Mouse (Mus musculus): ENCODE data around the gene Rpl13a. TPM values are rescaled to one million over a fixed set of nuclear protein-coding genes. Genes with fewer than 3 reads are reported as not detected.
"Not testable (repeated sequence)": the region's sequence is repeated elsewhere in the genome, so short reads cannot be mapped to it uniquely, and the experiment has no call there.

Rpl13a gene
- 3,242 and 3,932 TPM in 2 replicates for total RNA-seq (2017)

GRCm38 (mm10) chr7:45128624-45129246 is at the start of gene Rpl13a:
TSS of gene Rpl13a (minus strand) at chr7:45128761.
- peak; percentile 69 for ATAC-seq (replicated peaks; ENCODE audit: low read depth, poor library complexity, severe bottlenecking)

DNA sequence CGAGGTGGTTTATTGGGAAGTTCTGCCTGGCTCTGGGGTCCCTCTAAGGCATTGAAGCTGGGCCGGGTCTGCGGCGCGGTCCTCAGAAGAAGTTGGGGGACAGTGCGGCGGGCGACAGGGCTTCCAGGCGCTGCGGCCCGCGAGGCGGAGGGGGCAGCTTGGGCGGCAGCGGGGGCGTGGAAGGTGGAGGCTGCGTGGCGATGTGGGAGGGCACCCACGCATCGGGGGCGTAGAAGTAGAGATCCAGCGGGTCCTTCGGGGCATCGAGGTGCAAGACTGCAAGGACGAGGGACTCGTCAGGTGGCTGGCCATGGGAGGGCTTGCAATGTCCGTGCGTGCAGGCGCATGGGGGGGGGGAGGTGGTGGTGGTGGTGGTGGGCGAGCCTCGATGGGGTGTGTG is 47.8 kb upstream of the Rpl13a start:
- ATAC-seq (replicated peaks; ENCODE audit: low read depth, poor library complexity, severe bottlenecking), result no peak

- ATAC-seq (replicated peaks; ENCODE audit: low read depth, poor library complexity, severe bottlenecking), result no peak
Measured at GRCm38 (mm10) chr7:45175929-45176328, 47.4 kb upstream of the Rpl13a start.

GRCm38 (mm10) chr7:45175398-45175797 is 46.8 kb upstream of the Rpl13a start:
- no peak for ATAC-seq (replicated peaks; ENCODE audit: low read depth, poor library complexity, severe bottlenecking)

- peak; percentile 16; the same call in 1 of the 2 replicates for ATAC-seq (replicated peaks; ENCODE audit: low read depth, poor library complexity, severe bottlenecking)
Measured at GRCm38 (mm10) chr7:45174567-45175280, 46.2 kb upstream of the Rpl13a start.

- not testable (repeated sequence) for ATAC-seq (replicated peaks; ENCODE audit: low read depth, poor library complexity, severe bottlenecking)
Measured at GRCm38 (mm10) chr7:45173772-45174171, 45.2 kb upstream of the Rpl13a start.

- ATAC-seq (replicated peaks; ENCODE audit: low read depth, poor library complexity, severe bottlenecking), result no peak
Measured at GRCm38 (mm10) chr7:45172974-45173373, 44.4 kb upstream of the Rpl13a start.

GRCm38 (mm10) chr7:45169495-45169894 is 40.9 kb upstream of the Rpl13a start:
- peak; percentile 31; the same call in 1 of the 2 replicates for ATAC-seq (replicated peaks; ENCODE audit: low read depth, poor library complexity, severe bottlenecking)

DNA sequence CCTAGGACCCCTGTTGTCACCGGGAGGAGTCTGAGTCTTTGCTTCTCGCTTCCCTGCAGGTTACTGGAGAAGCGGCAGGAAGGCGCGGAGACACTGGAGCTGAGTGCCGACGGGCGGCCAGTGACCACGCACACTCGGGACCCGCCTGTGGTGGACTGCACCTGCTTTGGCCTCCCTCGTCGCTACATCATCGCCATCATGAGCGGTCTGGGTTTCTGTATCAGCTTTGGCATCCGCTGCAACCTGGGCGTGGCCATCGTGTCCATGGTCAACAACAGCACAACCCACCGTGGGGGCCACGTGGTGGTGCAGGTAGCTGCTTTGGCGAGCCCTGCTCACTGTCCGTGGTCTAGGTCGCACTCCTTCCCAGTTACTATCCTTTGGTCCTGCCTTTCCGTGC is 40.1 kb upstream of the Rpl13a start:
- ATAC-seq (replicated peaks; ENCODE audit: low read depth, poor library complexity, severe bottlenecking), result no peak

GRCm38 (mm10) chr7:45167761-45168445 is 39.3 kb upstream of the Rpl13a start:
- ATAC-seq (replicated peaks; ENCODE audit: low read depth, poor library complexity, severe bottlenecking), result no peak

GRCm38 (mm10) chr7:45166950-45167401 is 38.4 kb upstream of the Rpl13a start:
- no peak for ATAC-seq (replicated peaks; ENCODE audit: low read depth, poor library complexity, severe bottlenecking)

GRCm38 (mm10) chr7:45165701-45166100 is 37.1 kb upstream of the Rpl13a start:
- ATAC-seq (replicated peaks; ENCODE audit: low read depth, poor library complexity, severe bottlenecking), result no peak

DNA sequence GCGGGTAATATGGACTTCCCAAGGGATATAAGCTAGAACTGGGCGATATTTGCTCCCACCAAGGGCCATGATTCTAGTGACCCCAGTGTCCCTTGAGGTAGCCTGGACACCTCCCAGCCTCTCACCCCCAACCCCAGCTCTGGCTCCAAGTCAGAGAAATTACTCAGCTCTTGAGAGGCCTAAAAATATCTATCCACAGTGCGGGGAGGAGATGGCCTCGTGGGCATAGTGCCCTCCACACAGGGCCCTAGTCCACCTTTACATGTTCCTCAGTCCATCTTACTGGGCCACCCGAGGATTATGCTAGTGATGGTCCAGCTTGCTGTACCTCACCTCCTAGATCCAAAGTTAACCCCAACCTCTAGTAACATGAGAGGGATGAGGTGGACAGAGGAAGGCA is 36.3 kb upstream of the Rpl13a start:
- ATAC-seq (replicated peaks; ENCODE audit: low read depth, poor library complexity, severe bottlenecking), result no peak

- ATAC-seq (replicated peaks; ENCODE audit: low read depth, poor library complexity, severe bottlenecking), result peak; percentile 36; the same call in 1 of the 2 replicates
Measured at GRCm38 (mm10) chr7:45163735-45164490, 35.4 kb upstream of the Rpl13a start, which contains the start of gene Slc17a7. TSS of gene Slc17a7 (plus strand) at chr7:45163949.

DNA sequence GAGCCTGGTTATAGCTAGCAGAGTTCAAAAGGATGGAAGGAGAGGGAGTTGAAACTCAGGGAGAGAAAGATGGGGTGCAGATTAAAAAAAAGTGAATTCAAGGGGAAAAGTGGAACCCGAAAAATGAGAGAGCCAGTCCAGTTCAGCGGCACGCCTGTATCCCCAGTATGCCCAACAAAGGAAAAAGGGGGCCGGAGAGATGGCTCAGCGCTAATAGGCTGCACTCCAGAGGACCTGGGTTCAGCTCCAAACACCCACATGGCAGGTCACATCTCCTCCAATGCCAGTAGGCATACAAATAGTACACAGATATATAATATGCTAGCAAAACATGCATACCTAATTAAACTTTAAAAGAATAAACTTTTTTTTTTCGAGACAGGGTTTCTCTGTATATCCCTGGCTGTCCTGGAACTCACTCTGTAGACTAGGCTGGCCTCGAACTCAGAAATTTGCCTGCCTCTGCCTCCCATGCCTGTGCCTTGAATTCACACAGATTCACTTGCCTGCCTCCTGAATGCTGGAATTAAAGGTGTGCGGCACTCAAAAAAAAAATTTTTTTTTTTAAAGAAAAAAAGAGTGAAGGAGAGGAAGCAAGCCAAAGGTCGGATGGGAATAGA is 34.5 kb upstream of the Rpl13a start:
- ATAC-seq (replicated peaks; ENCODE audit: low read depth, poor library complexity, severe bottlenecking), result no peak

- ATAC-seq (replicated peaks; ENCODE audit: low read depth, poor library complexity, severe bottlenecking), result no peak
Measured at GRCm38 (mm10) chr7:45162551-45162950, 34.0 kb upstream of the Rpl13a start.

- peak; percentile 89 for ATAC-seq (replicated peaks; ENCODE audit: low read depth, poor library complexity, severe bottlenecking)
Measured at GRCm38 (mm10) chr7:45161612-45162473, 33.3 kb upstream of the Rpl13a start.

- ATAC-seq (replicated peaks; ENCODE audit: low read depth, poor library complexity, severe bottlenecking), result no peak
Measured at GRCm38 (mm10) chr7:45160866-45161265, 32.3 kb upstream of the Rpl13a start.

DNA sequence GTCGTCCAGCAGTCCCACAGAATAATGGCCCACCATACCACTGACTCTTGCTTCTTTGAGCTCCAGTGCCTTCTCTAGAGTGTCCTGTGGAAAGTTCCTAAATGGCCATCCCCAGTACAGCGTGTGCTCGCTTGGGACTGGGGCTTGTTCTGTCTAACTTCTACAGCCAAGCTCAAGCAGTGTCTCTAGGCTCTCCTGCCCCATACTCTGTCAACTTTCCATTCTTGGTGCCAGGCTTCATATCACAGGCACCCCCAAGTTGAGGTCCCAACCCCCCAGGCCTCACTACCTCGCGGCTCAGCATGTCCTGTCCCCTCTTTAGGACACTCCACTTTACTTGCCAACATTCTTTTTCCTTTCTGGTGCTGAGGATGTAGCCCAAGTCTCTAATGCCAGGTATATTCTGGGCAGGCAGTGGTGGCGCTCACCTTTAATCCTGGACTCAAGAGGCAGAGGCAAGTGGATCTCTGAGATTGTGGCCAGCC is 31.8 kb upstream of the Rpl13a start:
- ATAC-seq (replicated peaks; ENCODE audit: low read depth, poor library complexity, severe bottlenecking), result no peak
